In genomic region chr1:135544504-135545146, GRCm38 (mm10) we compare ENCODE assay signal across 8 mouse cellular contexts.
DNase-seq lines count a peak whose midpoint lies in the region; ATAC-seq and TF ChIP-seq lines count a peak whose summit lies in the region.

No protein-coding gene starts in this region.

- H3K27ac ChIP-seq in ES-Bruce4 (ENCODE audit: insufficient read depth, low read length) = no peak overlapping the region
- H3K27ac ChIP-seq in bone marrow macrophage, adult 2 months (ENCODE audit: insufficient read depth, low read depth, low read length) = peak overlapping the region; percentile 17; the same call in 1 of the 2 replicates
- H3K27ac ChIP-seq in heart, postnatal 0 days (ENCODE audit: low read depth) = no peak overlapping the region
- no peak overlapping the region for H3K27ac ChIP-seq in lung, embryonic 15.5 days
- no peak overlapping the region for H3K27ac ChIP-seq in olfactory bulb, adult 2 months (ENCODE audit: insufficient read depth, low read depth, low read length)

- H3K36me3 ChIP-seq in ES-Bruce4 (ENCODE audit: control insufficient read depth, insufficient read depth, low read length, poor library complexity, severe bottlenecking) = no peaks in the 10 kb centered on the region
- no peaks in the 10 kb centered on the region for H3K36me3 ChIP-seq in heart, postnatal 0 days (replicated peaks; ENCODE audit: control insufficient read depth, insufficient read depth, low read length)
- no peaks in the 10 kb centered on the region for H3K36me3 ChIP-seq in lung, embryonic 15.5 days

- WGBS in heart, postnatal 0 days = 37% methylated on average over 16 of the region's 16 CpGs
- WGBS in lung, embryonic 15.5 days = 40% methylated on average over 16 of the region's 16 CpGs
- WGBS in olfactory bulb, adult 2 months = 31% methylated on average over 16 of the region's 16 CpGs

- no peak overlapping the region for H3K9ac ChIP-seq in ES-Bruce4 (ENCODE audit: low read depth, poor library complexity, severe bottlenecking)
- H3K9ac ChIP-seq in heart, postnatal 0 days (replicated peaks; ENCODE audit: low read depth, low read length) = no peak overlapping the region
- no peak overlapping the region for H3K9ac ChIP-seq in lung, embryonic 15.5 days

- peak; percentile 22; the same call in 1 of the 2 replicates for ATAC-seq in heart, postnatal 0 days (ENCODE audit: insufficient read depth, low read depth)
- ATAC-seq in lung, embryonic 15.5 days (ENCODE audit: borderline replicate concordance, extremely low read depth, low FRiP score, low TSS enrichment) = peak; percentile 15; the same call in 1 of the 2 replicates

- TF ChIP-seq POLR2A in ES-Bruce4 (IDR thresholded peaks at IDR 0.05; ENCODE audit: insufficient read depth, low read length) = no peak
- TF ChIP-seq POLR2A in bone marrow macrophage, adult 2 months (IDR thresholded peaks at IDR 0.05; ENCODE audit: borderline replicate concordance, low read depth, low read length) = no peak
- TF ChIP-seq POLR2A in olfactory bulb, adult 2 months (IDR thresholded peaks at IDR 0.05; ENCODE audit: insufficient read depth, low read depth, low read length) = no peak

- DNase-seq in fibroblast of lung, adult 2 months (ENCODE audit: low read depth) = peak; percentile 91
- peak; percentile 88 for DNase-seq in heart, postnatal 0 days (ENCODE audit: low spot score)
- DNase-seq in layer of hippocampus, adult 11-12 months (ENCODE audit: low spot score) = peak; percentile 91
- peak; percentile 39 to 77 for DNase-seq in thymus, postnatal 10 days (ENCODE audit: low spot score in 2 of 2)

- no peak overlapping the region for H3K4me3 ChIP-seq in ES-Bruce4 (ENCODE audit: low read depth, low read length)
- H3K4me3 ChIP-seq in bone marrow macrophage, adult 2 months (ENCODE audit: insufficient read depth, low read length) = no peak overlapping the region
- H3K4me3 ChIP-seq in heart, postnatal 0 days (ENCODE audit: low read depth, low read length) = no peak overlapping the region
- no peak overlapping the region for H3K4me3 ChIP-seq in lung, embryonic 15.5 days
- no peak overlapping the region for H3K4me3 ChIP-seq in olfactory bulb, adult 2 months (ENCODE audit: insufficient read depth, low read depth, low read length)

- no peak overlapping the region for H3K4me2 ChIP-seq in heart, postnatal 0 days (ENCODE audit: low read depth, low read length)
- H3K4me2 ChIP-seq in lung, embryonic 15.5 days = no peak overlapping the region

- no peaks in the 10 kb centered on the region for H3K27me3 ChIP-seq in ES-Bruce4 (ENCODE audit: control insufficient read depth, insufficient read depth, low read length, poor library complexity, severe bottlenecking)
- H3K27me3 ChIP-seq in heart, postnatal 0 days (ENCODE audit: control insufficient read depth, insufficient read depth, low read length) = no peaks in the 10 kb centered on the region
- H3K27me3 ChIP-seq in lung, embryonic 15.5 days = no peaks in the 10 kb centered on the region

- no peaks in the 10 kb centered on the region for H3K9me3 ChIP-seq in ES-Bruce4 (replicated peaks; ENCODE audit: control insufficient read depth, insufficient read depth, low read length, poor library complexity, severe bottlenecking)
- no peaks in the 10 kb centered on the region for H3K9me3 ChIP-seq in heart, postnatal 0 days (replicated peaks; ENCODE audit: control insufficient read depth, low read length)
- no peaks in the 10 kb centered on the region for H3K9me3 ChIP-seq in lung, embryonic 15.5 days

- no peak for TF ChIP-seq EP300 in ES-Bruce4 (IDR thresholded peaks at IDR 0.05; ENCODE audit: insufficient read depth, low read depth, low read length)
- no peak for TF ChIP-seq EP300 in heart, postnatal 0 days (IDR thresholded peaks at IDR 0.05; ENCODE audit: low read depth)

- peak; percentile 84 for TF ChIP-seq CTCF in ES-Bruce4 (IDR thresholded peaks at IDR 0.05; ENCODE audit: low read depth, low read length)
- peak; percentile 59 for TF ChIP-seq CTCF in bone marrow macrophage, adult 2 months (IDR thresholded peaks at IDR 0.05; ENCODE audit: low read depth, low read length)
- TF ChIP-seq CTCF in heart, postnatal 0 days (IDR thresholded peaks at IDR 0.05; ENCODE audit: low read depth) = peak; percentile 95
- peak; percentile 78 for TF ChIP-seq CTCF in olfactory bulb, adult 2 months (IDR thresholded peaks at IDR 0.05; ENCODE audit: insufficient read depth, low read depth, low read length)

- H3K4me1 ChIP-seq in ES-Bruce4 (ENCODE audit: control insufficient read depth, insufficient read depth, low read length) = peaks cover 5% of the 10 kb centered on the region
- H3K4me1 ChIP-seq in bone marrow macrophage, adult 2 months (ENCODE audit: control insufficient read depth, insufficient read depth, low read length) = peaks cover 15% of the 10 kb centered on the region
- peaks cover 23% of the 10 kb centered on the region for H3K4me1 ChIP-seq in heart, postnatal 0 days (ENCODE audit: control insufficient read depth, insufficient read depth)
- H3K4me1 ChIP-seq in lung, embryonic 15.5 days = peaks cover 35% of the 10 kb centered on the region
- peaks cover 45% of the 10 kb centered on the region for H3K4me1 ChIP-seq in olfactory bulb, adult 2 months (ENCODE audit: control insufficient read depth, insufficient read depth, low read length)
